Mouse (Mus musculus): Measurements from ENCODE around the gene Auts2. TPM values are rescaled to one million over a fixed set of nuclear protein-coding genes. Genes with fewer than 3 reads are reported as not detected.

Auts2 gene
- total and polyA plus RNA-seq, 2 experiments from 2014 or later = 6.8 to 12.1 TPM

DNA sequence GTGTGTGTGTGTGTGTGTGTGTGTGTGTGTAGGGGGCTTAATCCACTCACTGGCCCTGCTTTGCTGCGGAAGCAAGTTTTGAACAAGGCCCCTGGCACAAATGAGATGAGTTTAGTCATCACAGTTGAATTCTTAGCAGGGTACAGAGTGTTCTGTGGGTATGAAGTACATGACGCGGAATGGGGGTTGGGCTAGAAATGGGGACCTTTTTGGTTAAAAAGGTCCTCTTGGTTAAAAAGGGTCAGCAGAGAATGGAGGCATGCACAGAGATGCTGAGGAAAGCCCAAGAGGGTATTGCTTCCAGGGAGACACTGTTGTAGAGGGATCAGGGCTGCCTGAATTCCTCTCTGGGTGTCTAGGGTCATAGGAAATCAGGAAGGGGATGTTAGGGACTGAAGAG is 945.6 kb downstream of the Auts2 start:
- Histone ChIP-seq H3K27me3 (ENCODE audit: control insufficient read depth, insufficient read depth, low read length) (0 out of 2 replicates have a peak, but pooled peaks cover 3% of the 10 kb centered on the region), H3K4me1 (ENCODE audit: control insufficient read depth, insufficient read depth) (peaks cover 13% of the 10 kb centered on the region), H3K9ac (replicated peaks; ENCODE audit: low read depth, low read length) (no peak overlapping the region), H3K9me3 (replicated peaks; ENCODE audit: control insufficient read depth, low read length) (no peaks in the 10 kb centered on the region), H3K4me2 (ENCODE audit: low read depth, low read length) (no peak overlapping the region), H3K27ac (ENCODE audit: low read depth) (no peak overlapping the region), H3K4me3 (ENCODE audit: low read depth, low read length) (no peak overlapping the region), H3K36me3 (replicated peaks; ENCODE audit: control insufficient read depth, insufficient read depth, low read length) (no peaks in the 10 kb centered on the region)
- WGBS = 90% methylated on average over 3 of the region's 3 CpGs
- TF ChIP-seq EP300 (IDR thresholded peaks at IDR 0.05; ENCODE audit: low read depth) = no peak
- no peak for TF ChIP-seq CTCF (IDR thresholded peaks at IDR 0.05; ENCODE audit: low read depth)
- no peak for DNase-seq (ENCODE audit: low spot score)
- ATAC-seq (ENCODE audit: insufficient read depth, low read depth) = no peak

DNA sequence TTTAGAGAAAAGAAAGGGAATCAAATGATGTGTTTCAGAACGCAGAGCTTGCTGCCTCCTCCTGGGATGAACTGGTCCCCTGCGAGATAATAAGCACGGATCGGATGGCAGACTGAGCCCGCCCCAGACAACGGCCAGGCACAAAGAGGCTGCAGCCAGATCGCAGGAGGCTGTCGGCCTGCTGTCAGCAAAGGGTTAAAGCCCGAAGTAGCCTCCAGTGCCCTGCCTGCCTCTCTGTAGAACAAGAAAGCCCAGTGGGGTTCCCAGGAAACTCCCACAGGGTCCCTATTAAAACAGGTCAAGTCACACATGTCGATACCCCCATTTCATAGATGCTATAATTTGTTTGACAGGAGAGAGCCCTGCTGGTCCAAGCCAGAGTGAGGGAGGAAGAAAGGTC is 946.6 kb downstream of the Auts2 start:
- H3K27ac ChIP-seq (ENCODE audit: low read depth) = no peak overlapping the region
- TF ChIP-seq EP300 (IDR thresholded peaks at IDR 0.05; ENCODE audit: low read depth) (no peak), CTCF (IDR thresholded peaks at IDR 0.05; ENCODE audit: low read depth) (no peak)
- no peaks in the 10 kb centered on the region for H3K36me3 ChIP-seq (replicated peaks; ENCODE audit: control insufficient read depth, insufficient read depth, low read length)
- H3K4me2 ChIP-seq (ENCODE audit: low read depth, low read length) = no peak overlapping the region
- no peak for DNase-seq (ENCODE audit: low spot score)
- H3K9me3 ChIP-seq (replicated peaks; ENCODE audit: control insufficient read depth, low read length) = no peaks in the 10 kb centered on the region
- ATAC-seq (ENCODE audit: insufficient read depth, low read depth) = no peak
- WGBS = 33% methylated on average over 10 of the region's 10 CpGs
- peaks cover 13% of the 10 kb centered on the region for H3K4me1 ChIP-seq (ENCODE audit: control insufficient read depth, insufficient read depth)
- 0 out of 2 replicates have a peak, but pooled peaks cover 3% of the 10 kb centered on the region for H3K27me3 ChIP-seq (ENCODE audit: control insufficient read depth, insufficient read depth, low read length)
- no peak overlapping the region for H3K9ac ChIP-seq (replicated peaks; ENCODE audit: low read depth, low read length)
- no peak overlapping the region for H3K4me3 ChIP-seq (ENCODE audit: low read depth, low read length)

DNA sequence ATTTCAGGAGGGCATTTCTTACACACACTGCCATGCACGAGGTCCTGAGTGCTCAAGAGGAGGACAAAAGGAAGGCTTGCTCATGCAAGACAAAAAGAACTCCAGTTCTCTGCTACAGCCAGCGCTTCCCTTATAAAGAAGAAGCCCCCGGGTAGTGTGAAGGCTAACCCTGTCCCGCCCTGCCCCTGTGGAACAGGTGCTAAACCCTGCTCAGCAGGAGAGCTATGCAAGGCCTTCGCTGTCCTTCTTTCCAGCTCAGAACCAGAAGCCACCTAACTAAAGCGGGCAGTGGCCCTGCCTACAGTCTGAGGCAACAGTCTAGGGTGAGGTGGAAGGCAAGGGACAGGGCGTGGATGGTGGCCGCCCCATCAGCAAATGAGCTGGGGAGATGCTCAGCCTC is 947.4 kb downstream of the Auts2 start:
- 64% methylated on average over 8 of the region's 8 CpGs for WGBS
- ATAC-seq (ENCODE audit: insufficient read depth, low read depth) (no peak), DNase-seq (ENCODE audit: low spot score) (no peak)
- no peak overlapping the region for H3K4me2 ChIP-seq (ENCODE audit: low read depth, low read length)
- H3K4me3 ChIP-seq (ENCODE audit: low read depth, low read length) = no peak overlapping the region
- no peaks in the 10 kb centered on the region for H3K9me3 ChIP-seq (replicated peaks; ENCODE audit: control insufficient read depth, low read length)
- 0 out of 2 replicates have a peak, but pooled peaks cover 3% of the 10 kb centered on the region for H3K27me3 ChIP-seq (ENCODE audit: control insufficient read depth, insufficient read depth, low read length)
- H3K4me1 ChIP-seq (ENCODE audit: control insufficient read depth, insufficient read depth) = peaks cover 11% of the 10 kb centered on the region
- H3K36me3 ChIP-seq (replicated peaks; ENCODE audit: control insufficient read depth, insufficient read depth, low read length) = no peaks in the 10 kb centered on the region
- no peak overlapping the region for H3K9ac ChIP-seq (replicated peaks; ENCODE audit: low read depth, low read length)
- TF ChIP-seq EP300 (IDR thresholded peaks at IDR 0.05; ENCODE audit: low read depth) (no peak), CTCF (IDR thresholded peaks at IDR 0.05; ENCODE audit: low read depth) (no peak)
- no peak overlapping the region for H3K27ac ChIP-seq (ENCODE audit: low read depth)

DNA sequence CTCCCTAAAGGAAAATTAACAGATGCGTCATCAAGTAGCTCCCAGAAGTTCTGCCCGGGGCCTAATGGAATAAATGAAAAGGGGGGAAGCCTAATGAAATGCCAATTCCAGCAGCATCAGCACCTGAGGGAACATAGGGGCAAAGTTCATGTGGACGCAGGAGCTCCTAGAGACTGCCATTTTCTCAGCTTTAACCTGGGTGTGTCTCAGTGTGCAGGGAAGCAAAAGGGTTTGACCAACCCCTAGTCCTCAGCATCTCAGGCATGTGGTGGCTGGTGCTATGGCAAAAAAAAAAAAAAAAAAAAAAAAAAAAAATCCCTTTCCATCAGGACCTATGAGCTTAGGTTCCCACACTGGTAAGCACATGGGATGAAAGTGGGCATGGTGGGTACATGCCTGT is 948.5 kb downstream of the Auts2 start:
- Histone ChIP-seq H3K27me3 (ENCODE audit: control insufficient read depth, insufficient read depth, low read length) (0 out of 2 replicates have a peak, but pooled peaks cover 3% of the 10 kb centered on the region), H3K4me3 (ENCODE audit: low read depth, low read length) (no peak overlapping the region), H3K4me1 (ENCODE audit: control insufficient read depth, insufficient read depth) (no peaks in the 10 kb centered on the region), H3K9ac (replicated peaks; ENCODE audit: low read depth, low read length) (no peak overlapping the region), H3K9me3 (replicated peaks; ENCODE audit: control insufficient read depth, low read length) (no peaks in the 10 kb centered on the region), H3K4me2 (ENCODE audit: low read depth, low read length) (no peak overlapping the region), H3K27ac (ENCODE audit: low read depth) (no peak overlapping the region), H3K36me3 (replicated peaks; ENCODE audit: control insufficient read depth, insufficient read depth, low read length) (no peaks in the 10 kb centered on the region)
- DNase-seq (ENCODE audit: low spot score) (no peak), ATAC-seq (ENCODE audit: insufficient read depth, low read depth) (no peak)
- TF ChIP-seq CTCF (IDR thresholded peaks at IDR 0.05; ENCODE audit: low read depth) = no peak
- no peak for TF ChIP-seq EP300 (IDR thresholded peaks at IDR 0.05; ENCODE audit: low read depth)
- WGBS = 85% methylated on average over 3 of the region's 3 CpGs

DNA sequence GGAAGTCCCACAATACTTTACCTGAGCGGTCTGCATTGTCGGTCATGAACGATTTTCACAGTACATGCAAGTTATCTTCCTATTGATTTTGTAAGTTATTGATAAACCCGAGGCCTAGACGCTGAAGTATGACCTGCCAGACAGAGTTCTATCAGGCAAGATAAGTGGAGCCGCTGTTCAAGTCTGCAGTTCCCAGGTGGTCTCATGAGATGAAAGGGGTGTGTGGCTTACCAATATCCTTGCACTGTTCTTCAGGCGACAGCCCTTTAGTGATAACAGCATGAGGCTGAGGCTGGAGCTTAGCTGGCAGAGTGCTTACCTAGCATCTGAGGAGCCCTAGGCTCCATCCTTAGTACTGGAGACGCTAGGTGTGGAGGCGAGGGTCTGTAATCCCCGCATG is 949.9 kb downstream of the Auts2 start:
- WGBS = 81% methylated on average over 10 of the region's 10 CpGs
- no peak for DNase-seq (ENCODE audit: low spot score)
- H3K9ac ChIP-seq (replicated peaks; ENCODE audit: low read depth, low read length) = no peak overlapping the region
- TF ChIP-seq CTCF (IDR thresholded peaks at IDR 0.05; ENCODE audit: low read depth) (no peak), EP300 (IDR thresholded peaks at IDR 0.05; ENCODE audit: low read depth) (no peak)
- H3K36me3 ChIP-seq (replicated peaks; ENCODE audit: control insufficient read depth, insufficient read depth, low read length) = no peaks in the 10 kb centered on the region
- H3K4me3 ChIP-seq (ENCODE audit: low read depth, low read length) = no peak overlapping the region
- ATAC-seq (ENCODE audit: insufficient read depth, low read depth) = no peak
- no peak overlapping the region for H3K4me2 ChIP-seq (ENCODE audit: low read depth, low read length)
- H3K27me3 ChIP-seq (ENCODE audit: control insufficient read depth, insufficient read depth, low read length) = 0 out of 2 replicates have a peak, but pooled peaks cover 3% of the 10 kb centered on the region
- H3K9me3 ChIP-seq (replicated peaks; ENCODE audit: control insufficient read depth, low read length) = no peaks in the 10 kb centered on the region
- H3K4me1 ChIP-seq (ENCODE audit: control insufficient read depth, insufficient read depth) = no peaks in the 10 kb centered on the region
- H3K27ac ChIP-seq (ENCODE audit: low read depth) = no peak overlapping the region

DNA sequence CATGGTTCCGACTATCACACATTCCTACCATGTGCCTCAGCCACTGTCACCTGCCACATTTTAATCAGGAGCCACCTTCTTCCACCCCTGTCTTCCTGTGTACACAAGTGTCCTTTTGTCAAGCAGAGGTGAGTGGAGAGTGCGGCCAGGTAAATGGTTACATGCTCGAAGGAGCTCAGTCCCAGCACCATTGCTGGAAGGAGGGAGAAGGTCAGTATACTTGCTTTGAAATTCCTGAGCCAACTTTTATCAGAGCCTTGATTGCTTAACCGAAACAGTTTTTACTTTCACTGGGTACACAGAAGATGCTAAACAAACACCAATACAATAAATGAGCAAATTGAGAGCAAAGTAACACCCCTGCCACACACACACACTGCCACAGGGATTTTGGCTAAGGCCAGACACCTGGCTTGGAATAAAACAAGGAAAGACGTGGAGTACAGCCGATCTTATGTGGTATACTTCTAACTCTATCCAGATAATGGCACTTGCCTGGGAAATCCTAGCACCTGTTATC is 953.1 kb downstream of the Auts2 start:
- no peaks in the 10 kb centered on the region for H3K27me3 ChIP-seq (ENCODE audit: control insufficient read depth, insufficient read depth, low read length)
- TF ChIP-seq CTCF (IDR thresholded peaks at IDR 0.05; ENCODE audit: low read depth) = no peak
- TF ChIP-seq EP300 (IDR thresholded peaks at IDR 0.05; ENCODE audit: low read depth) = no peak
- no peak overlapping the region for H3K9ac ChIP-seq (replicated peaks; ENCODE audit: low read depth, low read length)
- no peaks in the 10 kb centered on the region for H3K4me1 ChIP-seq (ENCODE audit: control insufficient read depth, insufficient read depth)
- WGBS = 75% methylated on average over 6 of the region's 6 CpGs
- ATAC-seq (ENCODE audit: insufficient read depth, low read depth) (no peak), DNase-seq (ENCODE audit: low spot score) (no peak)
- H3K4me3 ChIP-seq (ENCODE audit: low read depth, low read length) = no peak overlapping the region
- H3K27ac ChIP-seq (ENCODE audit: low read depth) = no peak overlapping the region
- no peak overlapping the region for H3K4me2 ChIP-seq (ENCODE audit: low read depth, low read length)
- H3K9me3 ChIP-seq (replicated peaks; ENCODE audit: control insufficient read depth, low read length) = no peaks in the 10 kb centered on the region
- H3K36me3 ChIP-seq (replicated peaks; ENCODE audit: control insufficient read depth, insufficient read depth, low read length) = no peaks in the 10 kb centered on the region
